Mouse (Mus musculus): ENCODE measurements around the gene Eid1. TPM values are rescaled to one million over a fixed set of nuclear protein-coding genes. Genes with fewer than 3 reads are reported as not detected.

Eid1 gene
- total RNA-seq, 2 experiments from 2014 or later = 39.1 to 46.3 TPM

- peak; percentile 53 for ATAC-seq (replicated peaks; ENCODE audit: low FRiP score, poor library complexity, severe bottlenecking)
These were observed 6.2 kb upstream of the Eid1 start for GRCm38 (mm10) chr2:125666668-125667067.

DNA sequence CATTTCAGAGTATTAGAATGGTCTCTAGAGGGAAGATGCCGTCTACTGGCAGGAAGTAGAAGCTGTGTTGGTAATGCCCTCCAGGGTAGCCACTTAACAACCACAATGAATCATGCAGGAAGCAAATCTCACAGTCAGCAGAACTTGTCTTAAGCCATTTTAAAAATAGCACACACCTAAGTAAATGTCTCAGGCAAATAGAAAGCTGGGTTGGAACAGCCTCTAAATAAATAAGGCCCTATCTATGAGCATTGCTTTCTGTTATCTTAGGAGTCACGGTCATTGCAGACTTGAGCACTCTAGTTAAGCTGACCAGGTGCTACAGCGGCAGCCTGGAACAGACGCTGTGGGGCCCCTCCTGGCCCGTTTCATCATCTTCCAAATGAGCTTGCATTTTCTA is 5.7 kb upstream of the Eid1 start:
- peak; percentile 57 for ATAC-seq (replicated peaks; ENCODE audit: low FRiP score, poor library complexity, severe bottlenecking)

- ATAC-seq (replicated peaks; ENCODE audit: low FRiP score, poor library complexity, severe bottlenecking) = peak; percentile 63
These were observed 5.2 kb upstream of the Eid1 start for GRCm38 (mm10) chr2:125667721-125668120.

DNA sequence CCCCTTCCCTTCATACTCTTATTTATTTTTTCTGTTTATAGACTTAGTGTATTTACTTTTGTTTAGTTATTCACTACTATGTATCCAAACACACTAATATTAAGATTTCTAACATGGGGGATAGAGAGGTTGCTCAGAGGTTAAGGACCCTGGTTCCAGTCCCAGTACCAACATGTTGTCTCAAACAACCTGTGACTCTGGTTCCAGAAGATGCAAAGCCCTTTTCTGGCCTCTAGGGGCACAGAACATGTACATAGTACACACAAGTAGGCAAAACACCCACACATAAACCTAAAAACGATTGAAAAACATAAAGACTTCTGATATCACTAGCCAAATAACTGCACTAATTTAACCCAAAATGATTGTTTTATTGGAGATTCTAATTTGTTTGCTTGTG is 2.0 kb upstream of the Eid1 start:
- ATAC-seq (replicated peaks; ENCODE audit: low FRiP score, poor library complexity, severe bottlenecking) = no peak

- ATAC-seq (replicated peaks; ENCODE audit: low FRiP score, poor library complexity, severe bottlenecking) = no peak
These were observed 333 bp upstream of the Eid1 start for GRCm38 (mm10) chr2:125672568-125672956.

- no peak for ATAC-seq (replicated peaks; ENCODE audit: low FRiP score, poor library complexity, severe bottlenecking)
These were observed 8.9 kb downstream of the Eid1 start for GRCm38 (mm10) chr2:125681811-125682210.

GRCm38 (mm10) chr2:125683895-125684294 is 11.0 kb downstream of the Eid1 start:
- ATAC-seq (replicated peaks; ENCODE audit: low FRiP score, poor library complexity, severe bottlenecking) = peak; percentile 31; the same call in 1 of the 2 replicates

- no peak for ATAC-seq (replicated peaks; ENCODE audit: low FRiP score, poor library complexity, severe bottlenecking)
These were observed 11.9 kb downstream of the Eid1 start for GRCm38 (mm10) chr2:125684559-125685440.

DNA sequence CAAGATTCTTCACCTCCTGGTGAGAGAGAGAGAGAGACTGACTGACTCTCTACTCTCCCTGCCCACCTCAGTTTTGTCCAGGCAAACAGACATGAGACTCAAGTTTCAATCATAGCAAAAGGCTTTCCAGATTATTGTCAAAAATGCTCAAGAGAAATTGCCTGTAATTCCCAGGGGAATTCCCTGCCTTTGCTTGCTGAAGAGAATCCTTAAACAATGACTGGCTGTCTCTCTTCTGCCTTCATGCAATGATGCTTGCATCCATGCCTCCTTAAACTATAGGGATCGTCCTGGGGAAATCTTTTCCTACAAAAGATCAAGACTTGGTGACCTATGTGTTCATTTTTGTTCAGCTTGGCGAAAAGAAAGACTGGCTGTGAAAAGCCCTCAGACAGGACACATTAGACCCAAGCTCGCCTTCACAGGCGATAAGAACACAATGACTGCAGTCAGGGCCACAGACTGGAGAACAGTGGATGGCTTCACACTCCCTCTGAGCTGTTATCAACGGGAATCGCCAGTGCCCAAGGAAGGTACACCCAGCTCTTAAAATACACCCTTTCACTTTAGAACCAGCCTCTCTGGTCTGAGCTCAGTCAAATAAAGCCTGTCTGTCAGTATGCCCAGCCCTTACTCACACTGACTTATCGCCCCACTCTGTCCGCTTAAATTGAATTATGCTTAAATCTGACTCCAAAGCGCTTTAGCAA is 12.7 kb downstream of the Eid1 start:
- no peak for ATAC-seq (replicated peaks; ENCODE audit: low FRiP score, poor library complexity, severe bottlenecking)

GRCm38 (mm10) chr2:125692010-125692409 is 19.1 kb downstream of the Eid1 start:
- ATAC-seq (replicated peaks; ENCODE audit: low FRiP score, poor library complexity, severe bottlenecking) = no peak

DNA sequence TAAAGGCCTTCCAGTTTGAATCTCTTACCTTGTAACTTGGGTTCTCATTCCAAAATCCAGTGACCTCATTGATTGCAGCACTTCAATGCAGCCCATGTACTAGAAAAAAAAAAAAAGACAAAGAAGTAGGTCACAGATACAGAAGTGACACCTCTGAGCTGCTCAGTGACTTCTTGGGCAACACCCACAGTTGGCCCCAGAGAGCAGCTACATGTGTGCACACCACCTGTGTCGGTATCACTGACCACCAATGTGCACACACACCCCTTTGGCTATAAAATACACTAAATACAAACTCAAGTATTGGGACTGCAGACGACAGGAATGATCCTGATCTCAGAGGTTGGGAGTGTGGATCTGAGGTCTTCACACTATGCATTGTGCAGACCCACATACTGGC is 21.9 kb downstream of the Eid1 start:
- no peak for ATAC-seq (replicated peaks; ENCODE audit: low FRiP score, poor library complexity, severe bottlenecking)

DNA sequence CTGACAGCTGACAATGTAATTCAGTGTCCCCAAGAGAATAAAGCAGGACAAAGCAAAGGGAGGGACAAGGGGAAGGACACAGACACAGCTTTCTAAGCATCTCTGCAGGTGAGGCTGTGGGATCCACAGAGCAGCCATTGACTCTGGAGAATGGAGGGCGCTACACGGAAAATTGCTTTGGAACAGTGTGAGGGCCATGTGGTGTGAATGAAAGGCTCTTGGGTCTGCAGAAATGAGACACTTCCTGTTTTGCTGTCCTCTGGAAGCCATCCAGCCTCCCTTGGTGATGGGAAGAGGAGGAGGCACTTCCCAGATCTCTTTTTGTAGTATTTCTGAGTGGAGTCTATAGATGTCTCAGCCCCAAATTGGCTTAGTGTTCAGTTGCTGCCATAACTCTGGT is 23.3 kb downstream of the Eid1 start:
- no peak for ATAC-seq (replicated peaks; ENCODE audit: low FRiP score, poor library complexity, severe bottlenecking)

DNA sequence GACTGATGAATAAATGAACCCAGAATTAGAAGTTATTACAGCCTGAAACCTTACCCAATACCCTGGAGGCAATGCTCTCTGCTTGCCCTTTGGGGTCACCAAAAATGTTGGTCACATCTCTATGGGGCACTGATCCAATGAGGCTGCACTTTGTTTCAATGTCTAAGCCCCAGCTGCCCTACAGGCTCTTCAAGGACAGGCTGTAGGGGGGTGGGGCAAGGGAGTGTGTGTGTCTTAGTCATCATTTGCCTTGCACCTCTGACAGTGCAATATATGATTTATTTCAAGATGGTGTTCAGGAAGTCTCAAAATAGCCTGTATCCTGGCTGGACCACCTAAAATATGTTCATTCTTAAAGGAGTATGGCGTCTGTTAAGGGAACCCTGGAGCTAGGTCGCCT is 28.7 kb downstream of the Eid1 start:
- no peak for ATAC-seq (replicated peaks; ENCODE audit: low FRiP score, poor library complexity, severe bottlenecking)

DNA sequence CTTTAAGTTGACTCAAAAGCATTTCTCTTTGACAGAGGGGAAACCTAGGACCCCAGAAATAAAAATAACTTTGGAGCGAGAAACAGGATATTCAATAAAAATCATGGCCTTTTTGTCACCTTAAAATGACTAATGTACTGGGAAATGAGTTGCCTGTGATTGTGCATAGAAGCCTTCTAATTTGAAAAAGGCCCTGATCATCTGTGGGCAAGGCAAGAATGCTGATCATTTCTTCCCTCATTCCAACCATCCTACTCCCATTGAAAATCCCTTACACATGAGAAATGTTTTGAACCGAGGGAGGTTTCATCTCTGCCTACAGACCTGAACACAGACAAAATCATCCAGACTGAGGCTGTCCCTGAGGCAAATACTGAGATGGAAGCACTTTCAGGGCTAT is 30.0 kb downstream of the Eid1 start:
- no peak for ATAC-seq (replicated peaks; ENCODE audit: low FRiP score, poor library complexity, severe bottlenecking)

- ATAC-seq (replicated peaks; ENCODE audit: low FRiP score, poor library complexity, severe bottlenecking) = no peak
These were observed 32.2 kb downstream of the Eid1 start for GRCm38 (mm10) chr2:125704907-125705631.

- ATAC-seq (replicated peaks; ENCODE audit: low FRiP score, poor library complexity, severe bottlenecking) = peak; percentile 85
These were observed 33.6 kb downstream of the Eid1 start for GRCm38 (mm10) chr2:125706510-125706921.

- no peak for ATAC-seq (replicated peaks; ENCODE audit: low FRiP score, poor library complexity, severe bottlenecking)
These were observed 43.7 kb downstream of the Eid1 start for GRCm38 (mm10) chr2:125716599-125716998.

GRCm38 (mm10) chr2:125723086-125723407 is 50.2 kb downstream of the Eid1 start:
- no peak for ATAC-seq (replicated peaks; ENCODE audit: low FRiP score, poor library complexity, severe bottlenecking)

GRCm38 (mm10) chr2:125723408-125724085 is 50.7 kb downstream of the Eid1 start:
- ATAC-seq (replicated peaks; ENCODE audit: low FRiP score, poor library complexity, severe bottlenecking) = no peak

DNA sequence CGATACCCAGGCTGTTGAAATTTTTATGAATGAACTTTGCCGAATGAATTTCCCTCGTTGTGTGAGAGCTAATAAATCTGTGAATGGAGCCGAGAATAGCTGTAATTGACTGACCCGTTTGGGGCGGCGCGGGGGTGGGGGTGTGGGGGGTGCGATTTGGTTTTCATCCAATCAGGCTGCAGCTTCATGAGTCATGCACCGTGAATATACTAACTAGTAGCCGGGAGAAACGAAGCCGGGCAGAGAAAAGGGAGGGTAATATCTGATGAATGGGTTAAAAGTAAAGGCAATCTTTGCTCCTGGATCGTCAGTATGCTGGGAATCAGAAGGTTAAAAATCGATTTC is 51.2 kb downstream of the Eid1 start, which contains the start of gene Shc4:
Shc4 (minus strand) TSS at position 63 of the 345 bp plus-strand sequence.
- ATAC-seq (replicated peaks; ENCODE audit: low FRiP score, poor library complexity, severe bottlenecking) = no peak
